Mouse (Mus musculus): ENCODE results near the gene Prl3d2. TPM values are rescaled to one million over a fixed set of nuclear protein-coding genes. Genes with fewer than 3 reads are reported as not detected.

Prl3d2 gene
- total RNA-seq (2023), result not detected

DNA sequence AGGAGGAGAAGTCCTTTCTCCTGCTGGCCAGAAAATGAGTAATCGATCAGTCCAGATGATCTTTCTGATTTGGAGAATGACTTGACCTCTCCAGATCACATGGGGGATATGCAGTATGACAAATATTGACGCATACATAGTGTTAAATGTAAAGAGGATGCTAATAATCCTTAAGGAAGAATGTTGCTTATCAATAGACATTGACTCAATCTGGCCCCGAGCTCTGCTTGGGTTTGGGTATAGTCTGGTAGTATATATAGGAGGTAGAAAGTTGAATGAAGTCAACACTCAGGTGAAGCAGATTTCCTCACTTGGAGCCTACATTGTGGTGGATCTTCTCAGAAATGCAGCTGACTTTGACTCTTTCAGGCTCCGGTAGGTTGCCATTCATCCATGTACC, at the start of gene Prl3d2:
Gene Prl3d2 (plus strand): TSS at position 301 of the 400 bp plus-strand sequence.

DNA sequence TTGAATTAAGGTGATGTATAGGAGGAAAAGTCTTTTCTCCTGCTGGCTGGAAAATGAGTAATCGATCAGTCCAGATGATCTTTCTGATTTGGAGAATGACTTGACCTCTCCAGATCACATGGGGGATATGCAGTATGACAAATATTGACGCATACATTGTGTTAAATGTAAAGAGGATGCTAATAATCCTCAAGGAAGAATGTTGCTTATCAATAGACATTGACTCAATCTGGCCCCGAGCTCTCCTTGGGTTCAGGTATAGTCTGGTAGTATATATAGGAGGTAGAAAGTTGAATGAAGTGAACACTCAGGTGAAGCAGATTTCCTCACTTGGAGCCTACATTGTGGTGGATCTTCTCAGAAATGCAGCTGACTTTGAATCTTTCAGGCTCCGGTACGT, 27.6 kb upstream of the Prl3d2 start, which contains the start of gene Prl3d1:
Gene Prl3d1 (plus strand): TSS at position 301 of the 400 bp plus-strand sequence.

DNA sequence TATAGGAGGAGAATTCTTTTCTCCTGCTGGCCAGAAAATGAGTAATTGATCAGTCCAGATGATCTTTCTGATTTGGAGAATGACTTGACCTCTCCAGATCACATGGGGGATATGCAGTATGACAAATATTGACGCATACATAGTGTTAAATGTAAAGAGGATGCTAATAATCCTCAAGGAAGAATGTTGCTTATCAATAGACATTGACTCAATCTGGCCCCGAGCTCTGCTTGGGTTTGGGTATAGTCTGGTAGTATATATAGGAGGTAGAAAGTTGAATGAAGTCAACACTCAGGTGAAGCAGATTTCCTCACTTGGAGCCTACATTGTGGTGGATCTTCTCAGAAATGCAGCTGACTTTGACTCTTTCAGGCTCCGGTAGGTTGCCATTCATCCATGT, 35.0 kb downstream of the Prl3d2 start, which contains the start of gene Prl3d3:
Gene Prl3d3 (plus strand): TSS at position 301 of the 400 bp plus-strand sequence.

Other genes starting within 250 kb of the Prl3d2 start
- not detected for gene Prl, start 64.1 kb upstream of the Prl3d2 start, total RNA-seq (2023)
- gene Prl3d1, start 27.5 kb upstream of the Prl3d2 start, total RNA-seq (2023), result not detected
- not detected for gene Prl3d3, start 35.1 kb downstream of the Prl3d2 start, total RNA-seq (2023)
- not detected for gene Prl3c1, start 75.0 kb downstream of the Prl3d2 start, total RNA-seq (2023)
- not detected for gene Prl3b1, start 120.1 kb downstream of the Prl3d2 start, total RNA-seq (2023)
- gene Prl3a1, start 137.7 kb downstream of the Prl3d2 start, total RNA-seq (2023), result not detected
- not detected for gene Prl6a1, start 190.9 kb downstream of the Prl3d2 start, total RNA-seq (2023)
- gene Prl8a2, start 224.0 kb downstream of the Prl3d2 start, total RNA-seq (2023), result not detected